Mouse (Mus musculus): ENCODE results near the gene Spcs1.

Gene Spcs1

DNA sequence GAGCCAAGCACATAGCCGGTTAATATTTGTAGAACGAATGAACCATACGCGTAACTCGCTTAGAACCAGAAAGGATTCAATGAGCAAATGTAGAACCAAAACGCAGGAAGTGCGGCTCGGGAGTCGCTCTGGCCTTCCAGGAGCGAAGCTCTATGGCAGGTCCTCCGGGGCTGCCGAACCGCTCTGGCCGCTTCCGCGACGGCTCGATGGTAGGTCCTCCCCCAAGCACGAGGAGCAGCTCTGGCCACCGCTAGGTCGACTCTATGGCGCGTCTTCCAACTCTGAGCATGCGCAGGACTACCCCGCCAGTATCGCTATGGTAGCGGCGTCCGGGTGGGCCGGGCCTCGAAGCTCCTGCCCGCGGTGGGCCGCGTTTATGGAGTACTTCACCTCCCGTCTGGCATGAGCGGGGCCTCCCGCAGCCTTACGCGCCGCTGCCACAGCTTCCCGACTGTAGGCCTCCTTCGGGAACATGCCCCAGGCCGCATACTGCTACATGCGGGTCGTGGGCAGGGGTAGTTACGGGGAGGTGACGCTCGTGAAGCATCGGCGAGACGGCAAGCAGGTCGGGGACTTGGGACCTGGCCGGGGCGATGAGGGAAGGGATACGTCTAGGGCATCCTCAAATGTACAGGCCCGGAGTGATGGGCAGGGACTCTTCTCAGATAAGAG lies 50.2 kb downstream of the Spcs1 start, which contains the start of gene Nek4:
Nek4 (plus strand) TSS at position 224 of the 672 bp plus-strand sequence.
- in situ Hi-C loops (cut with MboI, MseI), result no loop called here

- in situ Hi-C loops (cut with MboI, MseI), result no loop called here
Observed at GRCm38 (mm10) chr14:30949986-30950385, 51.5 kb downstream of the Spcs1 start.

Data from T-helper 2 cell (primary cell).